Mouse (Mus musculus): ENCODE data around the gene I0C0044D17Rik.

I0C0044D17Rik gene

DNA sequence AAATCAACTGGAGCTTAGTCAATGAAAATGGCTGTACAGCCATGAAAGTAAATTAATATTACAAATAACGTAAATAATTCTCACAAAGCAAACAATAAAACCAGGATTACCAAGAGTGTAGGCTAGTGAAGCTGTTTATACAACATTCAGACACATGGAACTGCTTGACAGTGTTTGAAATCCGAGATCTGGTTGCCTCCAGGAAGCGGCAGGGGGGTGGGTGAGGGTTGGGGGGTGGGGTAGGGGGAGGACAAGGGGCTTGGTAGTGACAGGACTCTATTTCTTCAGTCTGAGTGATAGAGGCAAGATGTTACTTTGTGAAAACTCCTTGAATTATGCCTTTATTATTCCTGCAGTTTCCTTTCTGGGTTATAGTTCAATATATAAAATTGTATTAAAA is 3.1 kb upstream of the I0C0044D17Rik start:
- DNase-seq (ENCODE audit: low read depth), result no peak

DNA sequence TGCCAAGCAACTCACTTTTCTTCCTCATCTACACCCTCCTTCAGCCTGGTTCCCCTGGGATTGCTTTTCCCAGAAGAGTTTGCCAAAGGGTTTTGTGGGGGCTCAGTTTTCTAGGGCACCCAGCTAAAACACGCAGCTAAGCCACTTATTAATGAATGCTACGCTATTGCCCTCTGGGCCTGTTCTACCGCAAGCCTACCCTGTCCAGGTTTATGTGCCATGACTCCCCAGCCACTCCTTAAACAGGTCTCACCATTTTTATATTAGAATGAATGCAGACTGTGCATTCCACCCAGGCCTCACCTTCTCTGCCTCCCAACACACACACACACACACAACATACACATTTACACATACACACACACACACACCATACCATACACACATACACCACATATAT is 593 bp downstream of the I0C0044D17Rik start:
- no peak for DNase-seq (ENCODE audit: low read depth)

DNA sequence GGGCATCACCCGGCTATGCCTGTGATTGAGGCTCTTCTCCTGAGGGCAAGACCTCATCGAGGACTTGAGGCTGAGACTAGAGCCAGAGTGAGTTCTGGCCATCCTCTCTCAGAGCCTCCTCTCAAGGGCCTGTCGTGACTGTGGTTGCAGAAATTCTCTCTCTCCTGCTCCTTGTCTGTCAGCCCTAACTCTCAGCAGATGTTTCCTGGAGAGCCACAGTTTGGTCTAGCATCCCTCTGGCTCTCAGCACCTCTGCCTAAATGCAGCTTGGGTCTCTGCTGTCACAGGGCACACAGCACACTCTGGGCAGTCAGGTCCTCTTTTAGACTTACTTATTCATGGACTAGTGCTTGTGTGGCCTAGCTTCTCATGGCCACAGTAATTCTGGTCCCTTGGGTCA is 1.2 kb downstream of the I0C0044D17Rik start:
- DNase-seq (ENCODE audit: low read depth), result no peak

DNA sequence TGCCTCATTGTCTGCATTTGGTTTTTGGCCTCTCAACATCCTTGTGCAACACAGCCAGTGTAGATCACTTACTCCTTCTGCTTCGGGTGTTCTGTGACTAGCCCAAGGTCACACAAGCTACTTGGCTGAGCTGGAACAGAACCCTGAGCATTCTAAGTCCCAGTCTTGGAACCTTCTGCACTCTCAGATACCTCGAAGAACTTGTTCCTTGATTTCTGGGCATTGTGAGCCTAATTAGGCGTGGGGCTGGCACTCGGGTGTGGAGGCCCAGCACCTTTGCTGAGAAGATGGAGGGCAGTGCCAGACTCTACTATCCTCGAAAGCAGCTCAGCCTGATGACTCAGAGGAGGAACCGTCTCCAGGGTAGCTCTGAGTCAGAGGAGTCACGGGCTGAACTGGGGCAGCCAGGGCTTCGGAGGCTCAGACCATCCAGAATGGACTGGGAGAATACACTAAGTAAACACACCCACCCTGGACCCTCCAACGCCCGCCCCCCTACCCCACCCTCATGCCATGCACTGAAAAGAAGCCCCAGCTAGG is 4.4 kb downstream of the I0C0044D17Rik start:
- no peak for DNase-seq (ENCODE audit: low read depth)

DNA sequence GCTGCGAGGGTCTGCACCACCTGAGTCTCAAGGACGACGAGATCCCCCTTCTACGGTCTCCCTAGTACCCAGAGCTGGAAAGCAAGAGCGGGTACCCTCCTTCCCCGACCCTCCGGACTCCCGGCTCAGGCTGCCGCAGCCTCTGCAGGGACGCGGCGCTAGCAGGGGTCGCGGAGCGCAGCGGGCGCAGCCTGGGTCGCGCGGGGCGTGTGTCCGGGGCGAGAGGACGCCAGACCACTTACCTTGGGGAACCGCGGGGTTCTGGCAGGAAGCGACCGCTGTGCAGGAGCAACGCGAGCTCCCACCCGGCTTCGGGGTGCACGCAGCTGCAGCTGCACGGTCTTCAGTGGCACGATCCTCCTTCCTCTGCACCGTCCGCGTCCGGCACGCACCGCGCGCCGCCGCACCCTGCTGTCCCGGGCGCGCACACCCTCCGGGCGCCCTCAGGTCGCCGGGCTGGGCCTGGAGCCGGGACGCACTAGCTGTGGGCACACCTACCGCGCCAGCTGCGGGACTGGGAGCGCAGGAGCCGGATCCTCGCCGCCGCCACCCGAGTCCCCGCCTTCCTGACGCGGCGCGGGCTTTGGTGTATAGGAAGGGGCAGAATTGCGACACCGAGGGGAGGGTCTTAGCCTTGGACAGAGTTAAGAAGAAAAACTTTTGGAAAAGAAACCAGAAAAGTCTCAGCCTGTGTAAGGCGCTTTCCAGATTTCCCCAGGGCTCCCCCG is 6.3 kb downstream of the I0C0044D17Rik start, which contains the start of gene Kank4:
TSS of gene Kank4 (minus strand) at position 354 of the 728 bp plus-strand sequence.
- no peak for DNase-seq (ENCODE audit: low read depth)

DNA sequence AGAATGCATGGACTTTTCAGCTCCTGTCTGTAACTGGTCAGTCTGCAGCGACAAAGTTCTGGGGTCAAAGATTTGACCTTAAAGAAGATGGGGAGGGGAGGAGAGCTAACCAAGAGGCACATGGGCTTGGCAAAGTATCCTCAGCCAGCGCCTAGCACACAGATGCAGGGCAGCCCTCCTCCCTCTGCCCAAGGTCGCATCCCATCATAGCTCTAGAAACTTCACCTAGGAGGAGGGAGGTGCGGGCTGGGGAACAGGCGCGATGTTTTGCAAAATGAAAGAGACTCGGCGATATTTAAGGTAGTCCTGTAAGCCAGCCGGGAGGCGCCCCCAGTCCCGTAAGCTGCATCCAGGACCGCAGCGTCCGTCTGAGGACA is 6.8 kb downstream of the I0C0044D17Rik start:
- DNase-seq (ENCODE audit: low read depth), result no peak

DNA sequence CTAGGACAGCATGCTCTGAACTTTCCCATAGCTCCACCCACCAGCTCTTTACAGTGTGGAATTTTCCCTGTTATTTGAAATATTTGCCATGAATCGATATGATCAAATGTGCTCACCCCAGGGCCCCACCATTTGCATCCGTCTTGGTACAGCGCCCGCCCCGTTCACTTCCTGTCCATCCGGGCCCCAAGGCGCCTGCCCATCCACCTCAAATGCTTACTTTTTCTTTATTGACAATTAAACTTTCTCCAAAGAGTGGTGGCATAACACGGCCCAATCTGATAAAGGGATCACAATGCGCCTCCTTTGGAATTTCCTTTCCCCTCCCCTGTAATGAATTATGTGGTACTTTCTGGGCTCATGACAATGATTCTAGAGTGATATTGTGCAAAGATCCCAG is 17.3 kb downstream of the I0C0044D17Rik start:
- DNase-seq (ENCODE audit: low read depth), result no peak

DNA sequence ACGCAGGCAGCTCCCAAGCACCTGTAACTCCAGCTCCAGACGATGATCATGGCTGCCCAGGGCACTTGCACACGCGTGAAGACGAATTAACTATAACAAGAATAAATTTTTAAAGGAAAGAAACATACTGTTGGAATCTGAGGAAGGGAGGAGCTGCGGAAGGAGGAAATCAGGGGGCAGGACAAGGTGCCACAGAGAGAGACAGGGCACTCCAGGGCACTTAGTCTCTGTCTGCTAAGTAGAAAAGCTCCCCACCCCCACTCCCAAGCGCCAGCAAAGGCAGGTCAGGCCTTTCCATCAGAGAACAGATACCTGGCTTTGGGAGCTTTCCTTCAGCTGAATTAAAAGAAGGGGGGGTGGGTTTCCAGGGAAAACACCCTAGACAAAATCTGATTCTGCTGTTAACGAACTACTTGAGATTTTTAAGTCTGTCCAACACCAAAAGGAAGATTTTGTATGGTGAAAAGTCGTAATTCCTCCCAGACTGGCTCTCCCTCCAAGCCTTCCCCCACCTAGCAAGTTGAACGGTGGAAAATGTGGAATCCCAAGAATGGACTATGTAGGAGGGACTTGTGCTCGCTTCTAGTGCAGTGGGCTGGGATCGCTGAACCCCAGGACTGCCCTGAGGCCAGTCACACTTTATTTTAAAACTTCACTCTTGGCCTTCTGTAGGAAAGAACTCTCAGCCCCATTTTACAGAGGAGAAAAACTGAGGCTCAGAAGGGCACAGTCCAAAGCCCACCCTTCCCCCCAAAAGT is 18.2 kb downstream of the I0C0044D17Rik start:
- no peak for DNase-seq (ENCODE audit: low read depth)

DNA sequence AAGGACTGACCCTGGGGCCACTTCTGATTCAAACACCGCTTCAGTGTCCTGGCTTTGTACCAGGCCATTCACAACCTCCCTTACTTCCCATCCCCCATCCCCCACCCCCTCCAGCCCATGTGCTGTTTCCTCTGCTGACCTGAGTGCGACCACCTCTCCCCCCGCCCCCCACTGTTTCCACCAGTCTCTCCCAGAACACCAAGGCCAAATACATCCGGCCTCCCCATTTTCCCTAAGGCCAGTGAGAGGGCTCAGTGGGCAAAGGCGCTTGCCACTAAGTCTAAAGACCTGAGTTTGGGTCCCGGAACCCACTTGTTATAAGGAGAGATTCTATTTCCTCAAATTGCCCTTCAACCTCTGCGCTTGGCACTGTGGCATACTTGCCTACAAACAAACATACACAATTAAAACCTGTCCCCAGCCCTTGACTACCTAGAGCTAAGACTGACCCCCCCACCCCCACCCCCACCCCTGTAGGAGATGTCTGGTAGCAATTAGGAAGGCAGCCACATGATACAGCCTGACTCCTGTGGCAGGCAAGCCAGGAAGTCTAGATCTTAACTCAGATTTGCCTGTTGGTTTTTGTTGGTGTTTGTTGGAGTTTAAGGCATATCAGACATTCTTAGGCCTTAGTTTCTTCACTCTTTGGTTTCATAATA is 19.0 kb downstream of the I0C0044D17Rik start:
- no peak for DNase-seq (ENCODE audit: low read depth)

DNA sequence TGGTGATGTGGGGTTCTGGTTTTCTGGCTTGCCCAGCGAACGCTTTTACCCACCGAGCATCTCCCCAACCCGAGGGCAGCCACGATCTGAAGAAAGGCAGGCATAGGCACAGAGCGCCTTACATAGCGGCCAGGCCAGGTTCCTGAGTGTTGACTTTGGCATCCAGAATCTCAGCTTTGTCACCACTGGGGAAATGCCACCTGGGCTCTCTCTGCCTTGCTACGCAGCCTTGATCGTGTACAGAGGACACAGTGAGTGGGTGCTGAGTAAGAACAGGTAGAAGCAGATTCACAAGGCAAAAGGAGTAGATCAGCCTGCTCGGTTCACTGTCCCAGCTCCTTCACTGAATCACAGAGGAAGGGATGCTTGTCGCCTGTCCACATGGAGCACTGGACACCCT is 21.9 kb downstream of the I0C0044D17Rik start:
- DNase-seq (ENCODE audit: low read depth), result no peak

DNA sequence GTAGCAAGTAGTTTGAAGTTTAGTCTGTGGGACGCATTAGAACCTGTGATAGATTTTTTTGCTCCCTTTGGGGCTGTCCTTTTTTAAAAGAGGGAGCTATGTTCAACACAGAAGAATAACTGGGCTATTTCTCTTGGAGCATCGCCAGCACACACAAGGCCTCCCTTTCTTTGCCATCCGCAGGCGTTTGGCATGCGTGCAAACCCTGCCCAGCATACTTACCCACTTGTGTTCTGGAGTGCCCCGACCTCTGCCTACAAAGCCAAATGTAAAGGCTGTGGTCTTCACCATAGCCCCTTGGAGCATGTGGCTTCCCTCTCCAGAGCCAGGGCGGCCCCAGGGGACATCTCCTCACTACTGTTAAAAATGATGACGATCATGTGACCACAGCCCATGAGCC is 22.8 kb downstream of the I0C0044D17Rik start:
- no peak for DNase-seq (ENCODE audit: low read depth)

DNA sequence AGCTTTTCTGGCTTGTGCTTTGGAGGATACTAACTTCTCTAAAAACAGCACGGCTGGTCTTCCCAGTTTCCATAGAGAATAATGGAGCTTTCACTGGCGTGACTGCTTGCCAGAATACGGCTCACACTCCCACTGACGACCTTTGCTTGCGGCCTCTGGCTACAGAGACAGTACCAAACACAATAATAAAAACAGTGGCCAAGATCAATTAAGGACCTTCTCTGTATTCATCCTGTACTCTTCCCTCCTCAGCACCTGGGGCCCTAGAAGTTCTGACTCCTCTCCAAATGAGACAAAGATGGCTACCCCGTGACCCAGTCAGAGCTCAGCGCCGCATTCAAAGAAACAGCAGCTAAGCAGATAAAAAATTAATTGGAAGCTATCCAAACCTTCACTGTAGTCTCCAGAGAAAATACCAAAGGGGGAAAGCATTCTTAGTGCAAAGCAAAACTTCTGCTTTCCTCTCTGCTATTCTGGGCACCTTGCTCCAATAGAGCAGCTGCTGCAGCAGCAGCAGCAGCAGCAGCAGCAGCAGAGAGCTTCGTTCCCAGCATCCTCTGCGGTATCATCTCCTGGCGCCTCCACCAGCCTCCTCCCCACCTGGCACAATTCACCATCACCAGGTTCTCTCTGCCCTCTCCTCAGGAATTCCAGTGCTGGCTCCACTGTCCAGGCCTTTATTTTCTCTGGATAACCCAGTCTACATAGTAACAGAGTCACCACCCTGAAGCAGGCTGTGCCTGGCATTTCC is 26.9 kb downstream of the I0C0044D17Rik start:
- no peak for DNase-seq (ENCODE audit: low read depth)

DNA sequence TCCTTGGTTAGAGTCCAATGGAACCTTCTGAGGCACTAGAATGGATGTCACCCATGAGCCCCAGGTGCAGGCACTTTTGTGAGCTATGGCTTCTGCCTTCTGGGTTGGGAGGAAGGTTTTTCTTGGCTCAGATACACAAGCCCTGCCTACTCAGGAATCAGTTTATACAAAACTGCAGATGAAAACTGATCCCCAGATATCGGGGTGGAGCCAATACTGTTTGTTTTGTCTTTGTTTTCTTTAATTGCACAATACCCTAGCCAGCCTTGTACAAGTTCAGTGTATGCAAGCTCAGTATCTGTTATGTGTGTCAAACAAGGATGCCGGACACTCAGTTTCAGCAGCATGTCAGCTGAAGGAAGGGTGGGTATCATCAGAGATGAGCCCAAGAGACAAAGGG is 28.4 kb downstream of the I0C0044D17Rik start:
- no peak for DNase-seq (ENCODE audit: low read depth)

DNA sequence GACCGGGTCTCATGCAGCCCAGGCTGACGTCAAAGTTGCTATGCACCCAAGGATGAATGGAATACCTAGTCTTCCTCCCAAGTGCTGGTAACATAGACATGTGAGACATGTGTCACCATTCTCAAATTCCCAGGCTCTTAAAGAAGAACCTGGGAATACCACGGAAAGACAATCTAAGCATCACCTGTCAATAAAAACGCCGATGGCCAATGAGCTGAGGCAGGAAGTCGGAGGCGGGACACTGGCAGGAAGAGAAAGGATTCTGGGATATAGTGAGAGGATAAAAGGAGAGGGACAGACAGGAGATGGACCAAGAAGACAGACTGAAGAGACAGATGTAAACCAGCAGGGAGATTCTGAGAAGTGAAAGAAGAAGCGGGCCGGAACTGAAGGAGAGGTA is 30.2 kb downstream of the I0C0044D17Rik start:
- no peak for DNase-seq (ENCODE audit: low read depth)

DNA sequence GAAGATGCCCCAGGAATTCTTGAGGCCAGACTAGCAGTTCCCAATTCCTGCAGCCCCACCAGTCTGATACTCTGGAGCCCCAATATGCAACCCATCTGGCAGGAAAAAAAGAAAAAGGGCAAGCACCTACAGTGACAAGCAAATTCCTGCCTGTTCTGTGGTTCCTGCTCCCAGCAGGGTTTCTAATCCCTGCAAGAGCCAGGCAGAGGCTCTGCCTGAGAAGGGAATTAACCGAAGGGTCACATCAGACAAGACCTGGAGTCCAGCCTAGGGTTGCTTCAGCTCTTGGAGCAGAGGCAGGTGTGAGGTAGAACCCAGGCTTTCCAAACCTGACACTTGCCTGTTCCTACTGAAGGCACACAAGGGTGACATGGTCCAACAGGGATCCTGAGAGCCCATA is 32.9 kb downstream of the I0C0044D17Rik start:
- DNase-seq (ENCODE audit: low read depth), result no peak

DNA sequence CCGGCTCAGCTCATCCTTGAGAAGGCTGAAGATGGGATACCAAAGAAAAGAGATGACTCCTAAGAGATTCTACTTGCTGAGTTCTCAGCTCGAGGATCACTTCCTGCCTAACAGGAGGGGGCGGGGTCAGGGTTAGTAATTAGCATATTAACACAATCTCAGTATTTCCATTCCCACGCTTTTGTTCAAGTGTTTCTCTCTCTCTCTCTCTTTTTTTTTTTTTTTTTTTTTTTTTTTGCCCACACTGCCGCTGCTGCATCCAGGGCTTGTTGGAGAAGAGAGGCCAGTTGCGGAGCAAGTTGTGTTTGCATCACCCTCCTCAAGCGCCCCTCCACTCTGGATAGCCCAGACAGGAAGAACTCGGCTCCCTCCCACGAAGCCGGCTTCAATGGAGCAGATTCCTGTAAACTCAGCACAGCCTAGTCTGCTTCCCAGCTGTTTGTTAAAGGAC is 33.8 kb downstream of the I0C0044D17Rik start:
- DNase-seq (ENCODE audit: low read depth), result peak; percentile 1

DNA sequence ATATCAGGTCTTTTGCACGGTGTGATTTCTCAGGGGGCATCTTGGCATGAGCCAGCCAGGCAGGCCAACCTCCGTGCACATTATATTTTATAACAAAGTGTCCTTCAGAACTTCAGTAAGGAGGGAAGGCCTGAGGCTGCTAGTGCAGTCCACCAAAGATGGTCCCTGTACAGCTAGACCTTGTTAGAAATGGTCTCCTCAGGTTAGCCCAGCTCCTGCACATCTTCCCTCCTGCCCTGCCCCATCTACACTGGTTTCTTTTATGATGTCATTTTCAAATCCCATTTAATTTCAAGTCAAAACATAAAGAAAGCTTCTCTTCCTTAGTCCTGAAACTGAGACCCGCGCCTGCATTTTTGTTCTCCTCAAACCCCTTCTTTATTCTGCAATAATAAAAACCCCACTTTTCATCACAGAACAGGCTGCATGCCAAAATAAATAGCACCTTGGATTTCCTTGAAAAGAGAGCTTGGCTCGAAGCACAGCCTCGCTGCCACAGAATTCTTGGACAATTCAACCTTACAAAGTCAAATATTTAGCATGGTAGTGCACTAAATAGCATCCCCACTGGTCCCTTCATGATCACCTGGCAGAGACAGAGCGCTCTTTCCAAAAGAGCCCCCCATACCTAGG is 34.4 kb downstream of the I0C0044D17Rik start:
- DNase-seq (ENCODE audit: low read depth), result no peak

DNA sequence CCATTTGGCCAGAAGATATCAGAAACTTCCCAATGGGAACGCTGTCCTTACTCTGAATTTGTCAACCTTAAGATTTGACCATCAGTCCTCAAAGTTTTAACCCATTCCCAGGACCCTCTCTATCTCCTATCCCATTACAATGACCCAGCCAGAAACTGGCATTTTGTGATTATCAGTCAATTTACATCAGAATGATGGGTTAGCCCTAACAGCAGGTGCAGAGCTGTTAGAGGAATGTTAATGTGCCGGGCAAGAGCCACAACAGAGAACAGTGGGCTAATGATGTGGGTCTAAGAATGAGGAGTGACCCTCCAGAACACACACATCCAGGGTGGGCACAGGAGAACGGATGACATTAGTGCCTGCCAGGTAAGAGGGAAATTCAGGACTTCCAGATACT is 37.4 kb downstream of the I0C0044D17Rik start:
- DNase-seq (ENCODE audit: low read depth), result no peak

DNA sequence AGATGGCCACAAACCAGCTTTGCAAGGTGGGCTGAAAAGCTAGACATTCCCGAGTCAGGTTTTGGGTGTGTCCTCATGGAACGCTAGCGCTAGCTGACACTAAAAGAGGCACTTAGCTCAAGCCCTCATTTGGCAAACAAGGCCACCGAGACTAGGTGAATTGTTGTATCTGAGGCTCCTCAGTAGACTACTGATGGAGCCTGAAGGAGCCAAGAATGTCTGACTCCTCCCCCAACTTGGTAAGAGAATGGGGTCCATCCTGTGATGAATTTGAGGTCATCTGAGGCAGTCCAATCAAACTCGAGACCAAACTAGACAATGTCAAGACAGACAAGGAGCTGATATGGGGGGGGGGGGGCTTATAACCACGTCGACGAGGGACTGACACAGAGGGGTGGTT is 37.8 kb downstream of the I0C0044D17Rik start:
- no peak for DNase-seq (ENCODE audit: low read depth)

DNA sequence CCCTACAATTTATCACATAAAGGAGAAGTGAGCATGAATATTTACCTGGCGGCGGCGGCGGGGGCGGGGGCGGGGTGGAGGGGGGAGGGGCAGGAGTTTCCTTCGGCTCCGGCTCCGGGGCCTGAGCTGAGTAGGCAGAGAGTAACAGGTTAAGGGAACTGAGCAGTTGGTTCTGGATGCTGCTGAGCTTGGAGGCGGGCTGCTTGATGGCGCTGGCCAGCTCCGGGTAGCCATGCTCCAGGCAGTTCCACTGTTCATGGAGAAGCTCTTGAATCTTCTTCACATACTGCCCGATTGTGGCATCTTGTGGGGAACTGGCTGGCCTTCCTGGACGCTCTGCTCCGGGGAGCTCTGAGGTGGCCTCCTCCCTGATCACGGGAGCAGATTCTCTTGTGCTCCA is 45.4 kb downstream of the I0C0044D17Rik start:
- DNase-seq (ENCODE audit: low read depth), result no peak

DNA sequence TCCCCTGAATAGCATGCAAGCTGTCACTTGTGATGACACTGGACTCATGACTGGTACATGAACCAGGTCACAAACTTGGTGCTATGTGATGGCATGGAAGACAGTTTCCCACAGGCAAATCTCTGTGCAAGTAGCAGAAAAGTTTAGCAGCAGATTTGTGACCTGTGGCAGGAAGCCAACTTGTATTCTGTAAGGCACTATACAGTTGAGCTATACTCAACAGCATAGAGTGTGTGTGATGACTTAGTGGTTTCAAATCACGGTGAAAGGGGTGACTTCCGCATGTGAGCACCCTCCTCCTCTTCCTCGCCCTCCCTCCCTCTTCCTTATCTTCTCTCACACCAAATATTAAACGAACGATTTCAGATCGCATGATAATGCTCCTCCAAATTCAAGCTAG is 46.2 kb downstream of the I0C0044D17Rik start:
- no peak for DNase-seq (ENCODE audit: low read depth)

Measured in c-Kit-positive CD71-negative TER-119-negative erythroid progenitor cells, embryonic 14.5 days (primary cell).